Mouse (Mus musculus) monocyte, adult 2 months (primary cell): ENCODE measurements around the gene Negr1.

Source experiments
- DNase-seq, 2 experiments: peaks; one replicate each; pipeline ENCODE4 v3.0.0; 2022; ENCODE audit warnings: low spot score in 2 of 2, low read depth in 1 of 2

Negr1 gene

GRCm38 (mm10) chr3:156796061-156796691 is 234.6 kb downstream of the Negr1 start:
- DNase-seq, result no peak

DNA sequence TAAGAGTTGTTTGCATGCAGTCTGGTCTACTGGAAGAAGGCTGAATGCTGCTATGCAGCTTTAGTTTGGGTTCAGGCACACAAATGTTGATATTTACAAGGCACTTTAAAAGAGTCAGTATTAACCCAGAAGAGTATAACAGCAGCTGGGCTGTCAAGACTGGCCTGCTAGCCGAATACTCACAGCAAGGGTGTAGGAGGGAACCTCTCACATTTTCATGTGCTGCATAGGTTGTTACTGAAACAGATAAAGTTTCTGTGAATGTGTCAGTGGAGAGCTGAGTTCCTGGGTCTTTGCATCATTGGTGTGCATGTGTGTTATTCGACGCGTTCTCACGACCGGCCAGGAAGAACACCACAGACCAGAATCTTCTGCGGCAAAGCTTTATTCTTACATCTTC is 237.6 kb downstream of the Negr1 start:
- no peak for DNase-seq

DNA sequence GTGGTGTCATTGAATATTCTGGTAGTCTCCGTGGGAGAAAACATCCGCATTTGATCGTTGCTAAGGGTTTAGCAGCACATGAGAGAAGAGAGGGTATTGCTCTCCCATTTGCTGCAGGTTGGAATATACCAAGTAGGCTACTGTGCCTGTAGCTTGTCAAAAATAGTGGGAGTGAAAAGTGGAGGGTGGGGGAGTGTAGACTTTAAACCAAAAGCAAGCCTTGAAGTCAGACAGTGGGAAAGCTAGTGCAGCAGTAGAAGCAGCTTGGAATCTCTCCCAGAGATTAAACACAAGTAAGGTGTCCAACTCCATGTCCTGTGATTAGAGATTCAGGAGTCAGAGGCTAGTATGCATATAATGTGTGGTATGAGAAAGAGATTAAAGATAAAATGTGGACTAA is 248.2 kb downstream of the Negr1 start:
- no peak for DNase-seq

DNA sequence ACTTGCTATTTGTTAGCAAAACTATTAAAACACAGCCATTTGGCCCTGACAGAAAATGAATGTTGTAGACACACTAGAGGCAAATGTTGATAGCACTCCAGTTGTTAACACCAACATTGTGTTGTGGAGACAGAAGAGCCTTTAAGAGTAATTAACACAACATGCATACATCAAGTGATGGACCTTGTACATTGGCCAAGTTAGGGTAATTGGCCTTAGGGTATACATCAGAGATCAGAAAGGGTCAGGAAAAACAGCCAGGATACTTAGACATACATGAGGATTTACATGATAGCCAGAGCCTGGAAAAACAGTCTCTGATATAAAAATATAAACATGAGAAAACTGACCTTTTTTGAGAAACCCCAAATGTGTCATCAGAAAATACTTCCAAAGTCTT is 255.3 kb downstream of the Negr1 start:
- no peak for DNase-seq

- no peak for DNase-seq
Measured at GRCm38 (mm10) chr3:156817452-156817851, 255.9 kb downstream of the Negr1 start.

DNA sequence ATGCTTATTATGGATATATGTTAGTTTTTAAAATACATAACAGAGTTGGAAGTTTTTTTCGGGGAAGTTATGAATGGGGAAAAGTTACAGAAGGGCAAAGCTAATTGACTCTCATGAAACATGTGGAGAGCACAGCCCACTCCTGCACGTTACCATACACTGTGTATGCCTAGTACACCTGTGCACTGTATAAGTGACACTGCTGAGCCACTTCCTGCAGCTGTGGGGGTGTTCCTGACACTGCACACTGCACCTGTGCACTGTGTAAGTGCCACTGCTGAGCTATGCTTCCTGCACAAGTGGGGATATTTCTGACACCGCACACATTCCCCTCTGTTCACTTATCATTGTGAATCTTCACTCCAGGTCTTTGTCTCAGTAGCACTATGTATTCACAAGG is 261.4 kb downstream of the Negr1 start:
- no peak for DNase-seq

DNA sequence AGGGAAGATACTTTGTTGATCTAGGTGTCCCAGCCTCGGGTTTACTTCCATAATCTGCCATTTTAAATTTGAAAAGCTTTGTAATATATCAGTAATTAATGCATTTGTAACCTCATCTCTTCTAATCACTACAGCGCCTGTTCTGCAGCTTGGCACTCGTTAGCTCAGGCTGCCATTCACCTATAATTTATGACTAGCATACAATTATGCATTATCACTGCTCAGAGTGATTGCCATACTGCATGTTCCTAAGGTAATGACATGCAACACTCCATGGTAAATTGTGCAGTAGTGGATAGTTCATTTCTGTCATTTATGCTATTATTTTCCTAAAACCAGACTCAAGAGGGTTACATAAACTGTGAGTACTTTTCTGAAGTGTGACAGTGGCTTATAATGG is 272.3 kb downstream of the Negr1 start:
- DNase-seq, result no peak

DNA sequence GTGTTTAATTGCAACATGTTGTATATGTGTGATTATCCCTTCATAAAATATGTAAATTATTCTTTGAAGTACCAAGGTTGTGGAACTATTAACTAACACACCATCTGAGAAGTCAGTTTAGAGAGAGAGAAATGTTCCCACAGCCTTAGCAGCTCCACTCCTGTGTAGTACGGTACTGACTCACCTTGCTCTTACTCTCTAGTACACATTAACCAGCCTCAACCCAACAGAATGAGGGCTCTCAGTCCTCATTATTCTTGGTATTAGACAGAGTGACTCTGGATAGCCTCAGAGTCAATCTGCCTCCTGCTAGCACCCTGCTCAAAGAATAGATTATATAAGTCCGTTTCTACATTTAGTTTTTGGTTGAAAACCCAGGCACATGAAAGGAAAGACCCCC is 277.0 kb downstream of the Negr1 start:
- no peak for DNase-seq

DNA sequence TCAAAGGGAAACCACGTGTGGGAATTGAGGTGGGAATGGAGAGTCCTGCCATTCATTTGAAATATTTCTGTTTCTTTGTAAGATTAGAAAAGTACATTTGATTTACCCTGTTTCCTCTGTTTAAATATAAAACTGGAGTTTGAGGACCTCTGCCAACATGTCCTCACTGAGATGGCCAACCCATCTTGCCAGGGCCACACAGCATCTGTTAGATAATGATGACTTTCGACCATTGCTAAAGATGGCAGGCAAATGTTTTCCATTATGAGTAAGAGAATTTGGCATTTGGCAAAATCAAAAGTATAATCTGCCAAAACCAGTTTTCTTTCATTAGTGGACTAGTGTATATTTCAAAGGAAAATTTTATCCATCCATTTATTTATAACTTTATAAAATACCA is 286.8 kb downstream of the Negr1 start:
- DNase-seq, result no peak

DNA sequence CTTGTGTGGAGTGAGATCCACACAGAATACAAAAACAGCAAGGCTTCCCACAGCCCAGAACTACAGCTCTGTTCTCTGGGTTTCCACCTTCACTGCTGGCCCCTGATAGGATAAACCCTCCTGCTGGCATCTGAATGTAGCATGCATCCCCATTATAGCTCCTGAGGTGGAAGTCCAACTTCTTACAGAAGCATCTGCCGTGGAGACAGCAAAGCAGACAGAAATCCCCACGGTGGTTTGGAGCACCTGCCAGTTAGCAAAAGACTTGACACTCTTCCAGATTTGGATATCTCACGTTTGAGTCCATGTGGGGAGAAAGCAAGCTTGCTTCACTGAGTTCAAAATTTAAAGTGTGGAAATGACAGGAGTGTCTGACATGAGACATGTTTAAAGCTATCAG is 290.3 kb downstream of the Negr1 start:
- DNase-seq, result no peak

DNA sequence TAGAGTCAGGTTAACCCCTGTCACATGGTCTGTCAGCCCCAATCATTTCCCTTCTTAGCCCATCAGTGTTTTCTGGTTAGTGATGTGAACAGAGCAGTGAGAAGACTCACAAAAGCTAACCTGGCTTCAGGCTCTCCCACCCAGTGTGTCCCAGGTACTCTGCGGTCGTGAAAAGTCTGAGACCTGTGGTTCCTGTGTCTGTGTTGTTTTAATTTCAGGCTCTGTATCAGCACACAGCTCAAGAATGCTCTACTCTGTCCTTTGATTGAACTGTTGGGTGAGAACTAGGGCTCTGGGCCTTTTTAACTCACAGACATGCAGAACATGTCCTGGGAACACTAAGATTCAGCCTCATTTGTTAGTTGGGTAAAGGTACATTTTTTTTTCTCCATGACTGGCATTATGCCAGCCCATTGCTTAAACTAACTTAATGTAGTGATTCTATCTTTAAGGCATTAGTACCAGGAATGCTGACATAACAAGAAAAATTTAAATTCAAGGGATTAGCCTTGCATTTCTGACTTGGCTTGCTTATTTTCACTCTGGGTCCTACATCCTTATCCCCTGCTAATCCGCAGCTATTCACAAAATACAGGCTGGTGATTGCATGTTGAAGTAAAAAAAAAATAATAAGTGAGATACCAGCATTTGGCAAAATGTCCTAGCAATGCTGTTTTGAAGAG is 308.8 kb downstream of the Negr1 start:
- DNase-seq, result no peak

- DNase-seq, result no peak
Measured at GRCm38 (mm10) chr3:156870922-156871257, 309.3 kb downstream of the Negr1 start.

GRCm38 (mm10) chr3:156871641-156872196 is 310.1 kb downstream of the Negr1 start:
- DNase-seq, result no peak

GRCm38 (mm10) chr3:156876551-156876950 is 315.0 kb downstream of the Negr1 start:
- DNase-seq, result no peak

GRCm38 (mm10) chr3:156882129-156882528 is 320.5 kb downstream of the Negr1 start:
- DNase-seq, result no peak

DNA sequence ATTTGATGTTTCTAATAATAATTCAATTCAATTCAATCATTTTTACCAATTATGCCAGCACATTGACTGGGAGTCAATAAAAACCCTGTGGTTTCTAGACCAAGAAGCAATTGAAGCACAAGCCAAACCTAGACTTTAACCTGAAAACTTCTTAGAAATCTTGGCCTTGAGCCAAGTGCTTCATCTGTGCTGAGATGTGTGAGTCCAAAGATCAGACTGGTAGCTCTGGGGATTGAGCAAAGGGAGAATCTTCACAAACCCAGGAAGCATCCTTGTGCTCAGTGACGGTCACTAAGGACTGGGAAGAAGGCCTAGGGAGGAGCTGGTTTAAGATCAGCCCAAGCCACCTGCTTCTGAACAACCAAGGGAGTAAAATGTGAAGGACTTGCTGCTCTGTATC is 322.3 kb downstream of the Negr1 start:
- no peak for DNase-seq

DNA sequence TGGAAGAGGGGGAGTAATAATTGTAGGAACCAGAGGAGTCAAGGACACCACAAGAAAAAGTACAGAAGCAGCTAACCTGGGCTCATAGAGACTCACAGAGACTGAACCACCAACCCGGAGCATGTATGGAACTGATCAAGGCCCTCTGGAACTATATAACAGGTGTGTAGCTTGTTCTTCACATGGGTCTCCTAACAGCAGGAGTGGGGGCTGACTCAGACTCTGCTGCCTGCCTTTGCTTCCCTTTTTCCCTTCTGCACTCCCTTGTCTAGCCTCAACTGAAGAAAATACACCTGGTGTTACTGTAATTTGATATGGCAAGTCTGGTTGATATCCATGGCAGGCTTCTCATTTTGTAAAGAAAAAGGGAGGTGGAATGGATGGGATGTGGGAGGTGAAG is 324.1 kb downstream of the Negr1 start:
- no peak for DNase-seq

DNA sequence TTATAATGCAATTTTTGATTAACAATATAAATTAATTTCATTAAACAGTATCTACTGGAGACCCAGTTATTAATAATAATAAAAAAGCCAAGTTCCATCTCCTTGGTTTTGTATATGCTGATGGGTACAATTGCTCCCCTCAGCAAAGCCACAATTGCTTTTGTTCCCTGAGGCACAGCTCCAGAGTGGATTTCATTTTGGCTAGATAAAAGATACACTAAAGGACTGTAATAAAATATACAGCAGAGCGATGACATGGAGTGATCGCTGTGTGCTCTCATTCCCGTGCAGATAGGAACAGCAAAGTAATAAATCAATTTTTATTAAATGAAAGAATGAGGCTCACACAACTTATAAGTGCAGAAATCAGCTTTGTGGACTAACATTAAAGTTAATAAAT is 325.3 kb downstream of the Negr1 start:
- DNase-seq, result no peak

DNA sequence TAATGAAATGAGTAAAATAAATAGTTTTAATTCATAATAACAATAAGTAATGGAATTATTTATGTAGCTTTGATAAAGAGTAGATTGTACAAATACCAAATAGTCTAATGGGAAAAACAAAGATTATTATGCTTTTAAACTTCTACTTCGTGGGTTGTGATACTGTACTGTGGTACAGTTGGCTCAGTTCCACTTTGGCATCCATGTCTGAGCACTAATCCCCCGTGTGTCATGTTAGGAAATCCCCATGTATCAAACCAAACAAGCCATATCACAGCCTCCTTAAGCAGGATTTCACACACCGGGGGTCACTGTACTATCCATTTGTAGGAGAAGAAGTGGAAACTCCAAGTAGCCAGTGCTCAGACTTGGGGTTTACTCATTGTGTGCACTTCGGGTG is 329.4 kb downstream of the Negr1 start:
- no peak for DNase-seq

GRCm38 (mm10) chr3:156895322-156895721 is 333.7 kb downstream of the Negr1 start:
- DNase-seq, result no peak

GRCm38 (mm10) chr3:156896106-156896505 is 334.5 kb downstream of the Negr1 start:
- no peak for DNase-seq

GRCm38 (mm10) chr3:156896552-156896951 is 335.0 kb downstream of the Negr1 start:
- no peak for DNase-seq

DNA sequence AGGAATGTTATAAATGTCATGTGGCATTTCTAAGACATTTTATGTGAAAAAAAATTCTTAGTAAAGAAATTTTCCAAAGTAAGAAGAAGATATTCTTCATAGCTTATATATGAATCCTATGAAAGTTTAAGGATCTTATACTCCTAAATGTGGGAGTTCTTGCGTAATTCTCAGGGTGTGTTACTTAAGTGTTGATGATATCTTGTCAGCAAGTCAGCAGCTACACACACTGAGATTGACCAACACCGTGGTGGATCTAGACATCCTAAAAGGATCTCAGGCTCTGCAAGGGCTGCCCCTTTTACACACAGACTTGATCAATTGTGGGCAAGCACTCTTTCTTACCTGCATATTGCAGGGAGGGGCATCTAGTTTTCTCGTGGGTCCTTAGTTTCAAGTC is 339.5 kb downstream of the Negr1 start:
- DNase-seq, result no peak
